Comparison of ENCODE assay signal across 7 mouse cellular contexts in the genomic region with DNA sequence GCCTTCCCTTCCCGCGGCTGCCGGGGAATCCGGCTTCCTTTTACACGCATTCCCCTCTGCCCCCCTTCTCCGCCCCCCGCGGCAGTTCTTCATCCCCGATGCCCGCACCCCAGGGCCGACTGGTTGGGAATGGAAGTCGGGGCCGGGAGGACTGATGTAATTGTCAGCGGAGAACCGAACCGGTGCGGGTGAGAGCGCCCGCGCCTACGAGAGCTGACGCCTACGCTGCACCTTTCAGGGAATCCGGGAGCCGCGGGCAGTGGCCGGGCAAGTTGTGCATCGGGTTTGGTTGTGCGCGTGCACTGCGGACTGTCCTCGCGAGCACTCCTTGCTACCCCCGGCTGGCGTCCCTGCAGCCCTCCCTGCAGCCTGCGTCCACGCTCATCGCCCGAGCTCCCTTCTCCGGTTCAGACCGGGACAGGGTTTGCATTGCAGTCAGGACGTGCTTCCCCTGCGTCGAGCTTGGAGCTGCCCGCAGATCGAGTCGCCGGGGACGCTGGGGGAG. TPM values are rescaled to one million over a fixed set of nuclear protein-coding genes. Genes with fewer than 3 reads are reported as not detected.
DNase-seq lines count a peak whose midpoint lies in the region; TF ChIP-seq lines count a peak whose summit lies in the region.

No protein-coding gene starts in this region.

- intact Hi-C loops in gastrocnemius, postnatal 14 days (cut with DNase I; ENCODE audit: low total_unique reads): loop anchor here (10.0 kb wide), 1 partner anchor 118 kb away; no protein-coding TSS in a partner anchor
- intact Hi-C loops in left cerebral cortex, adult 2 months (cut with DNase I): loop anchor here (1.0 to 2.0 kb wide), 3 partner anchors 40 to 132 kb away; no protein-coding TSS in a partner anchor

- peak overlapping the region; percentile 65 for H3K4me3 ChIP-seq in cortical plate, adult 2 months (ENCODE audit: insufficient read depth, low read length)
- H3K4me3 ChIP-seq in left cerebral cortex, adult 2 months: peak overlapping the region; percentile 72

- TF ChIP-seq POLR2A in cortical plate, adult 2 months (IDR thresholded peaks at IDR 0.05; ENCODE audit: extremely low read depth, insufficient read depth, low read length): peak; percentile 49; the same call in 1 of the 2 replicates

- no peaks in the 10 kb centered on the region for H3K4me1 ChIP-seq in cortical plate, adult 2 months (ENCODE audit: control insufficient read depth, insufficient read depth, low read length)

- no peak for TF ChIP-seq CTCF in cortical plate, adult 2 months (IDR thresholded peaks at IDR 0.05; ENCODE audit: extremely low read depth, insufficient read depth, low read length)
- no peak for TF ChIP-seq CTCF in left cerebral cortex, adult 2 months (IDR thresholded peaks at IDR 0.05)

- DNase-seq in adrenal gland, postnatal 10 days: peak; percentile 70
- DNase-seq in gastrocnemius, postnatal 14 days: peak; percentile 72
- DNase-seq in induced T-regulatory cell, adult 2 months (ENCODE audit: low read depth): peak; percentile 36
- DNase-seq in left cerebral cortex, adult 2 months (ENCODE audit: extremely low spot score in 1 of 2, low spot score in 2 of 2): peak; percentile 65 to 68
- peak; percentile 65 to 71 for DNase-seq in lung, postnatal 4 days
- DNase-seq in right cerebral cortex, postnatal 25 days: peak; percentile 78

- no peak overlapping the region; the same call in 1 of the 2 replicates for H3K27ac ChIP-seq in cortical plate, adult 2 months (ENCODE audit: insufficient read depth, low read length)
- peak overlapping the region; percentile 96 for H3K27ac ChIP-seq in left cerebral cortex, adult 2 months

RNA-seq across cellular contexts. Expression of gene Osbpl6, which starts 0.7 kb away (rescaled TPM):
- 10 to 100 TPM; 12.0 to 15.2 TPM for total RNA-seq in adrenal gland, postnatal 10 days (2021)
- 23.5 and 27.8 TPM in 2 replicates for polyA plus RNA-seq in cortical plate, adult 2 months (2012; rRNA removed)
- 10 to 100 TPM; 16.1 to 20.3 TPM for total RNA-seq in gastrocnemius, postnatal 14 days (2021)
- total RNA-seq in left cerebral cortex, adult 2 months (2021): 10 to 100 TPM; 53.0 to 62.0 TPM

RNA-seq across cellular contexts. Expression of gene Rbm45, which starts 37.2 kb away (rescaled TPM):
- 10 to 100 TPM; 35.0 to 35.6 TPM for total RNA-seq in adrenal gland, postnatal 10 days (2021)
- 24.0 and 26.7 TPM in 2 replicates for polyA plus RNA-seq in cortical plate, adult 2 months (2012; rRNA removed)
- 10 to 100 TPM; 14.6 to 15.2 TPM for total RNA-seq in gastrocnemius, postnatal 14 days (2021)
- 10 to 100 TPM; 40.4 to 41.7 TPM for total RNA-seq in left cerebral cortex, adult 2 months (2021)

RNA-seq across cellular contexts. Expression of gene Cyct, which starts 46.7 kb away (rescaled TPM):
- total RNA-seq in adrenal gland, postnatal 10 days (2021): not detected
- polyA plus RNA-seq in cortical plate, adult 2 months (2012; rRNA removed): not detected in 2 replicates
- not detected for total RNA-seq in gastrocnemius, postnatal 14 days (2021)
- not detected for total RNA-seq in left cerebral cortex, adult 2 months (2021)
